Mouse (Mus musculus) adipocyte (in vitro differentiated cells): Measurements from ENCODE around the gene Nxpe4.
A peak's percentile ranks its signal among the peaks of the same experiment; 100 is the strongest.

ENCODE experiments used
- DNase-seq: peaks from one replicate; pipeline ENCODE4 v3.0.0-alpha.2; 2016; ENCODE audit warnings: low spot score

Nxpe4 gene

GRCm38 (mm10) chr9:48329597-48329996 is 167.8 kb downstream of the Nxpe4 start:
- no peak for DNase-seq

- DNase-seq = no peak
These were observed 177.1 kb downstream of the Nxpe4 start for GRCm38 (mm10) chr9:48338783-48339455.

GRCm38 (mm10) chr9:48339563-48339962 is 177.7 kb downstream of the Nxpe4 start:
- no peak for DNase-seq

GRCm38 (mm10) chr9:48340708-48341380 is 179.0 kb downstream of the Nxpe4 start:
- no peak for DNase-seq

- DNase-seq = no peak
These were observed 183.6 kb downstream of the Nxpe4 start for GRCm38 (mm10) chr9:48345456-48345855.

- DNase-seq = peak; percentile 18
These were observed 184.0 kb downstream of the Nxpe4 start for GRCm38 (mm10) chr9:48345866-48346265.

- DNase-seq = no peak
These were observed 191.4 kb downstream of the Nxpe4 start, which contains the start of gene Nxpe2 for GRCm38 (mm10) chr9:48353148-48353698. Gene Nxpe2 (minus strand): TSS chr9:48353454.

GRCm38 (mm10) chr9:48354122-48354521 is 192.3 kb downstream of the Nxpe4 start:
- DNase-seq = no peak

GRCm38 (mm10) chr9:48354793-48355192 is 193.0 kb downstream of the Nxpe4 start:
- peak; percentile 91 for DNase-seq

- no peak for DNase-seq
These were observed 195.3 kb downstream of the Nxpe4 start for GRCm38 (mm10) chr9:48357097-48357496.

GRCm38 (mm10) chr9:48360826-48361225 is 199.0 kb downstream of the Nxpe4 start:
- no peak for DNase-seq

- DNase-seq = no peak
These were observed 200.2 kb downstream of the Nxpe4 start for GRCm38 (mm10) chr9:48361815-48362631.

GRCm38 (mm10) chr9:48362743-48363142 is 200.9 kb downstream of the Nxpe4 start:
- no peak for DNase-seq

GRCm38 (mm10) chr9:48373232-48373878 is 211.5 kb downstream of the Nxpe4 start:
- DNase-seq = peak; percentile 36

- no peak for DNase-seq
These were observed 212.5 kb downstream of the Nxpe4 start for GRCm38 (mm10) chr9:48374357-48374756.

GRCm38 (mm10) chr9:48388451-48388850 is 226.6 kb downstream of the Nxpe4 start:
- peak; percentile 96 for DNase-seq

- no peak for DNase-seq
These were observed 228.2 kb downstream of the Nxpe4 start for GRCm38 (mm10) chr9:48389983-48390382.

GRCm38 (mm10) chr9:48403590-48404209 is 241.9 kb downstream of the Nxpe4 start:
- no peak for DNase-seq

- no peak for DNase-seq
These were observed 242.9 kb downstream of the Nxpe4 start for GRCm38 (mm10) chr9:48404687-48405086.

GRCm38 (mm10) chr9:48407549-48408327 is 245.9 kb downstream of the Nxpe4 start:
- DNase-seq = peak; percentile 76
